Mouse (Mus musculus) erythroblast, embryonic 14.5 days (primary cell): ENCODE data around the gene Plxnb3. TPM values are rescaled to one million over a fixed set of nuclear protein-coding genes. Genes with fewer than 3 reads are reported as not detected.
"Not testable (repeated sequence)": the region's sequence is repeated elsewhere in the genome, so short reads cannot be mapped to it uniquely, and the experiment has no call there.

ENCODE experiments used
- H3K27me3 ChIP-seq: 2 replicates; pipeline ENCODE4 v1.6.1; 2012; ENCODE audit warnings: inconsistent platforms; ENCODE audit not compliant: control insufficient read depth
- H3K36me3 ChIP-seq: 2 replicates; pipeline ENCODE4 v1.6.1; 2012; ENCODE audit warnings: mild to moderate bottlenecking, inconsistent platforms; ENCODE audit not compliant: control insufficient read depth
- H3K4me1 ChIP-seq: 2 replicates; pipeline ENCODE4 v1.6.1; 2012; ENCODE audit warnings: inconsistent platforms; ENCODE audit not compliant: control insufficient read depth
- H3K4me3 ChIP-seq: replicated peaks from 2 replicates; pipeline ENCODE3; 2012; ENCODE audit warnings: moderate library complexity, mild to moderate bottlenecking, inconsistent platforms
- H3K9me3 ChIP-seq: 2 replicates; pipeline ENCODE4 v1.6.1; 2012; ENCODE audit warnings: low read length, inconsistent platforms, mixed read lengths; ENCODE audit not compliant: control insufficient read depth
- GATA1 ChIP-seq: IDR thresholded peaks from 2 replicates; pipeline ENCODE4 v1.6.1; 2012; ENCODE audit warnings: low read length, inconsistent platforms, mixed read lengths
- TAL1 ChIP-seq: IDR thresholded peaks from 3 replicates; pipeline ENCODE4 v1.6.1; 2012; ENCODE audit warnings: low read length, inconsistent platforms, mixed read lengths
- polyA plus RNA-seq: library from polyadenylated mRNA; stranded (reverse); fragments of >175 nt; gene quantifications from 2 replicates; pipeline ENCODE4 v1.2.3, GENCODE M21; 2012

Plxnb3 gene
- polyA plus RNA-seq, 1 experiment, result not detected

DNA sequence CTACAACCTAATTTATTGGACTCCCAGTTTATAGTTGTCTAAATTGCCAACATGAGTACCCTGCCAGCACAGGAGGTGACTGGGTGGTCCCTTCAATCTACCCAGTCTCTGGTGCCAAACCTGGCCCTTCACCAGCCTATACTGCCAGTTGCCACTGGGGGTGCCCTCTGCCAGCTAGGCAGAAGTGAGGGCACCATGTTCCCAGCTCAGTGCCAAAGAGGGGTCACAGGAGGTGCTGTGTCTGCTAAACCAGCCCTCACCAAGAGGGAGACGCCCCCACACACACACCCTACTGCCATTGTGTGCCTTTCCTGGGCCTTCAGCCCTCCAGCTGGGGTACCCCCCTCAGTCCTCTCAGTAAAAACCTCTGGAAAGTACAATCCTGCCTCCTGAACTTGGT lies 18.7 kb upstream of the Plxnb3 start:
- Histone ChIP-seq H3K27me3 (no peaks in the 10 kb centered on the region), H3K4me1 (no peaks in the 10 kb centered on the region), H3K9me3 (no peaks in the 10 kb centered on the region), H3K36me3 (peaks cover 4% of the 10 kb centered on the region; the same call in 1 of the 2 replicates), H3K4me3 (no peak overlapping the region)
- TF ChIP-seq GATA1, result no peak
- TF ChIP-seq TAL1, result no peak

DNA sequence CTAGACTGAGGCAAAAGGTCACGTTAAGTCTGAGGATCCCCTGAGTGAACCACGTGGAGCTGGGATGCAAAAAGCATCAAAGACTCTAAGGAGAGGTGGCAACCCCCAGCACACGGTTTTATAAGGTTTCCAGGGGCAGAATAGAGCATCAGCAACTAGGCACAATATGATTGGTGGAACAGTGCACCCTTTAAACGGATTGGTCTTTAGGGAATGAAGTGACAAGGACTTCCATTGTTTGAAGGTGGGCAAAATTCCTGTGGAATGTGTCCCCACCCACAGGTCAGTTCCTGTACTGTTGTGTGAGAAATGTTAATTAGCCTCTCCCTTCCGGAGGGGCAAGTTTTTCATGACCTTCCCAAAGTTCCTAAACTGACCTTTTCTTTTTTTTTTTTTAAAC lies 17.7 kb upstream of the Plxnb3 start:
- Histone ChIP-seq H3K9me3 (no peaks in the 10 kb centered on the region), H3K4me3 (no peak overlapping the region), H3K36me3 (peaks cover 3% of the 10 kb centered on the region; the same call in 1 of the 2 replicates), H3K4me1 (no peaks in the 10 kb centered on the region), H3K27me3 (no peaks in the 10 kb centered on the region)
- TF ChIP-seq GATA1 (no peak), TAL1 (no peak)

DNA sequence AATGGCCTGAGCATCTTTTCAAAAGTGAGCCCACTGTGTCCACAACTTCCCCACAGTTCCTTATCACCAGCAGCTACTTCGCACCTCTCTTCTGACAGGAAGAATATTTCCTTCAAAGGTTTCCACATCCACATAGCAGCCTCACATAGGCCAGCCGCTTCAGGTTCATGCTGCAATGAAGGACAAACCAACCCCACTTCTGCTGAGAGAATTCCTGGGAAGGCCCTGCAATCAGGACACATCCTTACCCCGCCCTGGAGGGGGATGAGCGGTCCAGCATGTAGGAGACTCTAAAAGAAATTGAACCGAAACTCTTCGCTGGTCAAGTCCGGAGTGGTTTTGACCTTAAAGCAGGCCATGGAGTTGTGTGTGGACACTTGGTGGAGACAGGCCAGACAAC lies 17.0 kb upstream of the Plxnb3 start:
- not testable (repeated sequence) for H3K4me1 ChIP-seq, H3K27me3 ChIP-seq, H3K4me3 ChIP-seq, H3K36me3 ChIP-seq, H3K9me3 ChIP-seq

DNA sequence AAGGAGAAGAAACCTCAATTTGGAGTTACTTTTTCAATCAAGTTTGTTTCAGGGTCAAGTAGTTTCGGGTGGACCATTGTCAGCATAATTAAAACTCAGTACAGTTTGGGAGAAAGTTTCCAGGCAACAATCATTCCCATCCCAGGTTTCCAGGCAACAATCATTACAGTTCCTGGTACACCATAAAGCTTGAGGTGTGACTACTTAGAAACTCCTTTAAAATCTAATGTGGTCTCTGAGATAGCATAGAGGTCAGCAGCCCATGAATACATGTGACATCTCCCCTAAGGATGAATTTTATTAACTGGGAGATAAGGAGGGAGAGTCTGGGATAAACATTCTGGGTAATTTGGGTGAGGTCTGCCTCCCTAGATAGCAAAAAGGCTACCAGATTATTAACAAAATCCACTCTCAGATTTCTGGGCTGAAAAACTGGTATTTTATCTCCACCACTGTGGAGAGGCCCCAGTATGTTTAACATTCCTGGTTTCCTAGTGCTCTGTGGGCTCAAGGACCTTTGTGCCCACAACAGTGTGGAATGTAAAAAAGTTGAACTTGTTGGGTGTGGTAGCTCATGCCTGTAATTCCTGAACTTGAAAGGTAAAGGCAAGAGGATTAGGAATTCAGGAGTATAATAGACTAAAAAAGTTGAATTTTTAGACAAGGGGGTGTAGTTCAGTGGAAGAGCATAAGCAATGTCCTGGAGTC lies 12.0 kb upstream of the Plxnb3 start:
- Histone ChIP-seq H3K9me3 (no peaks in the 10 kb centered on the region), H3K36me3 (no peaks in the 10 kb centered on the region), H3K27me3 (no peaks in the 10 kb centered on the region), H3K4me1 (no peaks in the 10 kb centered on the region), H3K4me3 (no peak overlapping the region)
- TF ChIP-seq GATA1 (no peak), TAL1 (no peak)

DNA sequence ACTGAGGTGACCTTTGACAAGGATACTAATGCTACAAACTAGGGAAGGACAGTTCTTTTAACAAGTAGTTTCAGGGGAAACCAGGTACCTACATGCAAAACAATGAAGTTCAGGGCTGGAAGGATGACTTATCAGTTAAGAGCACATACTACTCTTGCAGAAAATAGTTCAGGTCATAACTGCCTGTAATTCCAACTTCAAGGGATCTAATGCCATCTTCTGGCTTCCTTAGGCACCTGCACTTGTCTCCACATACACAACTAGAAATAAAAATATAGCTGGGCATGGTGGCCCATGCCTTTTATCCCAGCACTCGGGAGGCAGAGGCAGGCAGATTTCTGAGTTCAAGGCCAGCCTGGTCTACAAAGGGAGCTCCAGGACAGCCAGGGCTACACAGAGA lies 7.9 kb upstream of the Plxnb3 start:
- Histone ChIP-seq H3K9me3 (no peaks in the 10 kb centered on the region), H3K4me3 (no peak overlapping the region), H3K36me3 (no peaks in the 10 kb centered on the region), H3K27me3 (no peaks in the 10 kb centered on the region; the same call in 1 of the 2 replicates), H3K4me1 (no peaks in the 10 kb centered on the region)
- TF ChIP-seq GATA1 (no peak), TAL1 (no peak)

DNA sequence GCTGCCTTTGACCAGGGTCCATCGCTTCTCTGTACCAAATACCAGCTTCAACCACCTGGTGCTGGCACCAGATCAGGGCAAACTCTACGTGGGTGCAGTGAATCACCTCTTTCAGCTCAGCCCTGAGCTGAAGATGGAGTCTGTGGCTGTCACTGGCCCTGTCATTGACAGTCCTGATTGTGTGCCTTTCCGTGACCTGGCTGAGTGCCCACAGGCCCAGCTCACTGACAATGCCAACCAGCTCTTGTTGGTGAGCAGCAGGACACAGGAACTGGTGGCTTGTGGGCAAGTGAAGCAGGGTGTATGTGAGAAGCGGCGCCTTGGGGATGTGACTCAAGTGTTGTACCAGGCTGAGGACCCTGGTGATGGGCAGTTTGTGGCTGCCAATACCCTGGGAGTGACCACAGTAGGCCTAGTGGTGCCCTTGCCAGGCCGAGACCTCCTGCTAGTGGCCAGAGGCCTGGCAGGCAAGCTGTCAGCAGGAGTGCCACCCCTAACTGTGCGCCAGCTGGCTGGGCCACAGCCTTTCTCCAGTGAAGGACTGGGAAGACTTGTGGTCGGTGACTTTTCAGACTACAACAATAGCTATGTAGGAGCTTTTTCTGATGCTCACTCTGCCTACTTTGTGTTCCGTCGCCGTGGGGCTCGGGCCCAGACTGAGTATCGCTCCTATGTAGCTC lies 1.9 kb downstream of the Plxnb3 start:
- TF ChIP-seq GATA1, result no peak
- TF ChIP-seq TAL1, result no peak
- no peak overlapping the region for H3K4me3 ChIP-seq
- no peaks in the 10 kb centered on the region for H3K36me3 ChIP-seq
- no peaks in the 10 kb centered on the region for H3K4me1 ChIP-seq
- no peaks in the 10 kb centered on the region for H3K9me3 ChIP-seq
- H3K27me3 ChIP-seq, result peaks cover 5% of the 10 kb centered on the region; the same call in 1 of the 2 replicates

DNA sequence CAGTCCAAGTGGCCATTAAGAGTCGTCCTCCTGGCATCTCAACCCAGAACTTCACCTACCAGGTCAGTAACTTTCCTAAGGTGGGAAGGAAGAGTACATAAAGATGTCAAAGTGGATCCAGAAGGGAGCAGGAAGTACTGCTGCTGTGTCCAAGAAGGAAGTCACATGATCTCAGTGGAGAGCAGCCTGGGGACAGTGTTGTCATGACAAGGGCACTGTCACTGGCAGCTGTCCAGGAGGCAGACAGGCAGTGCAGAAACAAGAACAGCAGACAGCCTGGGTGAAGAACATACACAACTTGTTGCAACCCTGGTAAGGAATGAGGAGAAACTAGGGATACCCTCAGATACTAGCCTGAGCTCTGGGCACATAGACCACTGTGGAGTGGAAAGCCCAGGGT lies 8.4 kb downstream of the Plxnb3 start:
- Histone ChIP-seq H3K4me3 (no peak overlapping the region), H3K4me1 (no peaks in the 10 kb centered on the region), H3K36me3 (no peaks in the 10 kb centered on the region), H3K9me3 (no peaks in the 10 kb centered on the region), H3K27me3 (no peaks in the 10 kb centered on the region; the same call in 1 of the 2 replicates)
- TF ChIP-seq GATA1 (no peak), TAL1 (no peak)

DNA sequence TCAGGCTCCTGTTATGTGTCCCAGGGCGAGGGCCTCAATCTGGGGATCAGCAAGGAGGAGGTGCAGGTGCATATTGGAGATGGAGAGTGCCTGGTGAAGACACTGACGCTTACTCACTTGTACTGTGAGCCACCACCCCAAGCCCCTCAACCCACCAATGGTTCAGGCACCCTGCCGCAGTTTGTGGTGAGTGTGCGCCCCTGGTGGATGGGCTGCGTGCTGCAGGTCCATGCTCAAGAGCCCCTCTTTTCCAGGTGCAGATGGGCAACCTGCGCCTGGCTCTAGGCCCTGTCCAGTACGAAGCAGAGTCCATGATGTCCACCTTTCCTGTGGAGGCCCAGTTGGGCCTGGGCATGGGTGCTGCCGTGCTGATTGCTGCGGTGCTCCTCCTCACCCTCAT lies 10.4 kb downstream of the Plxnb3 start:
- H3K4me1 ChIP-seq, result no peaks in the 10 kb centered on the region
- H3K4me3 ChIP-seq, result no peak overlapping the region
- TF ChIP-seq TAL1 (no peak), GATA1 (no peak)
- no peaks in the 10 kb centered on the region for H3K9me3 ChIP-seq
- H3K27me3 ChIP-seq, result no peaks in the 10 kb centered on the region; the same call in 1 of the 2 replicates
- no peaks in the 10 kb centered on the region for H3K36me3 ChIP-seq

DNA sequence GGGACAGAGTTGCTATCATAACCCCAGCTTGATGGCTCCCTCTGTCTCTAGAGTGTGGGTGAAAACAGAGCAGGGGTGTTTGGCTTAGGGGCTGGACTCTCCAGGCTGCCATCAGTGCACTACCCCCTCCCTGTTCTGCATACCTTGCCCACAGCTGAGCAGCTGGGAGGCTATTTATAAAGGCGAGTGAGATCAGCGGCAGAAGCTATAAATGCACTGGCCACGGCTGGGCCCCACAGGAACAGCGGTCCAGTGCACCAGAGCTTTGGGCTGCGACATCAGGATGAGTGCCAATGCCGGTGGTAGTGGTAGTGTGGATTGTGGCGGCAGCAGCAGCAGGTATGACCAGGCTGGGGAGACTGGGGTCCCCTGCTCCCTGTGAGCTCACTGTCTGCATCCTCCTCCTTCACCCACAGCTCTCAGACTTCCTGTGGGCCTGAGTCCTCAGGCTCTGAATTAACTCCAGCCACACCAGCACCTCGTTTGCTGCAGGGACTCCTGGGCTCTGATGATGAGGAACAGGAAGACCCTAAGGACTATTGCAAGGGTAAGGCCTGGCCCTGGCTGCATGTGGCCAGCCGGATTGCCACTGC lies 17.4 kb downstream of the Plxnb3 start, which contains the start of gene Srpk3:
Gene Srpk3, plus strand, starts transcription at position 238 of the 593 bp plus-strand sequence.
- TF ChIP-seq TAL1 (no peak), GATA1 (no peak)
- Histone ChIP-seq H3K36me3 (peaks cover 34% of the 10 kb centered on the region), H3K4me1 (no peaks in the 10 kb centered on the region), H3K27me3 (peaks cover 8% of the 10 kb centered on the region), H3K9me3 (no peaks in the 10 kb centered on the region), H3K4me3 (no peak within 1 kb of the TSS)
